Mouse (Mus musculus) CH12.LX (cell line): ENCODE results near the gene Chrne.

ENCODE experiments used
- CHD2 ChIP-seq: IDR thresholded peaks from 2 replicates; pipeline ENCODE4 v1.6.1; 2011; ENCODE audit warnings: low read length, improper control_type of control experiment
- CTCF ChIP-seq, 2 experiments: IDR thresholded peaks in 1 of 2; conservative IDR thresholded peaks in 1 of 2; 2 replicates each; pipeline ENCODE4 v1.5.1; 2011 to 2012; ENCODE audit warnings: low read depth in 2 of 2, low read length in 2 of 2, improper control_type of control experiment in 1 of 2, inconsistent platforms in 1 of 2, mild to moderate bottlenecking in 1 of 2, moderate library complexity in 1 of 2
- MEF2A ChIP-seq: IDR thresholded peaks from 2 replicates; pipeline ENCODE4 v1.6.1; 2014; ENCODE audit warnings: low read depth, mild to moderate bottlenecking, inconsistent platforms, low read length, improper control_type of control experiment, borderline replicate concordance
- MXI1 ChIP-seq: IDR thresholded peaks from 2 replicates; pipeline ENCODE4 v1.6.1; 2011; ENCODE audit warnings: mild to moderate bottlenecking, low read depth, low read length, improper control_type of control experiment
- NRF1 ChIP-seq: IDR thresholded peaks from 2 replicates; pipeline ENCODE4 v1.6.1; 2014; ENCODE audit warnings: low read depth, mild to moderate bottlenecking, inconsistent platforms, low read length, improper control_type of control experiment, moderate library complexity
- POLR2A ChIP-seq: IDR thresholded peaks from 2 replicates; pipeline ENCODE4 v1.6.1; 2011; ENCODE audit warnings: low read depth, mild to moderate bottlenecking, improper control_type of control experiment, low read length
- TBP ChIP-seq: conservative IDR thresholded peaks from 2 replicates; pipeline ENCODE4 v1.6.1; 2011; ENCODE audit warnings: low read depth, low read length, improper control_type of control experiment
- USF1 ChIP-seq: IDR thresholded peaks from 2 replicates; pipeline ENCODE4 v1.6.1; 2014; ENCODE audit warnings: low read depth, mild to moderate bottlenecking, inconsistent platforms, low read length, improper control_type of control experiment

GRCm38 (mm10) chr11:70605024-70605566, 13.9 kb downstream of the Chrne start:
- TF ChIP-seq CTCF (conservative IDR thresholded peaks at IDR 0.05 in 1 of 2, IDR thresholded peaks at IDR 0.05 in 1 of 2; ENCODE audit: low read depth in 2 of 2, low read length in 2 of 2) = peak; percentile 97 to 99
- TF ChIP-seq POLR2A = no peak
- peak; percentile 29; the same call in 1 of the 2 replicates for TF ChIP-seq MEF2A
- TF ChIP-seq NRF1 = no peak
- TF ChIP-seq MXI1 = no peak
- no peak for TF ChIP-seq CHD2
- TF ChIP-seq TBP = no peak
- TF ChIP-seq USF1 = no peak
